Mouse (Mus musculus): ENCODE measurements at regions not wholly inside any gene's neighbourhood (a gene's known extent, or its start where the extent isn't known, plus 50 kb on each side); places are given as distances from the start of the nearest gene placed in this dataset.

DNA sequence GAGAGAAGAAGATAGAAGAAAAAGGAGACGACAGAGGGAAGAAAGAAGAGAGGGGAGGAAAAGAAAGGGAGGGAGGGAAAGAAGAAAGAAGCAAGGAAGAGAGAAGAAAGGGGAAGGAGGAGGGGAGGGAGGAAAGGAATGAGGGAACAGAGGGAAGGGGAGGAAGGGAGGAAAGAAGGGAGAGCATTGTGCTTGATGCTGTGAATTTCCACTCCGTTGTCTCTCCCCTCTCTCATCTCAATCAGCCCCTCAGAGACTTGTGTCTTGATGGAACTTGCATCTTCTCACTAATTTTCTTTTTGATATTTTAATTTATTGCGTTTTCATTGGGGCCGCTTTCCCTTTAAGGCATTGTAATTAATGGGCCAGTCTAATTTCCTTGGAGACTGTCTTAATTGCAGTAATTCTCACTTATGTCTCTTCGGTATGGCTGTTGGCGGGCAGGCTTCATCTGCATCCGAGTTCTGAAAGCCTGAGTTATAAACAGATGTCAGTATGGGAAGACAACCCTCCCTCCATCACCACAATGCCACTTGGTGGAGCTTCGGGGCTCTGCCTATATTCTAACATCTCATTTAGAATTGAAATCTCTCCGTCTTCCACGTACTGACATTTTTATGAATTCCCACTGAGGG, 111.4 kb upstream of the Xylt1 start:
- no peak for DNase-seq

DNA sequence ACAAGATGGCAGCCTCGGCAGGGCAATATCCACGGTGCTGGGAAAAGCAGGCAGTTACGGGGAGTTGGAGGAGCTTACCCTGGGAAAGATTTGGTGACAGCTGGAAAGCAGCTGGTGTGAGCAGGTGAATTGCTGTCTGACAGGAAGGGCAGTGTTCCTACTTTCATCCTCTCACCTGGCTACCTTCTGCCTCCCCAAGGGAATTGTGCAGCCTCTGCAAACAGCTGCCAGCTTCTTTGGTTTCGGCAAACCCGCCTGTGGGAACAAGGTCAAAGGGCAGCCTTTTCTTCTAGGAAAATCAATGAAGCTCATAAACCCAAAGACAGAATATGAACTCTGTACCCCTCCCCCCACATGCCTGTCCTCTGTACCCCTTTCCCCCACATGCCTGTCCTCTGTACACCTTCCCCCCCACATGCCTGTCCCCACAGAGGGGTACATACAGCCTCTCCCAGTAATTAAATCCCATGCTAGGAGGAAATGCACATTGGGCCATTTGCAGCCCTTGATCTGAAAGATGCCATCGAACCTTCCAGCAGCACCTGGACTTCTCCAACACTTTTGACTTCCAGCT, 102.3 kb upstream of the Xylt1 start:
- DNase-seq: no peak

DNA sequence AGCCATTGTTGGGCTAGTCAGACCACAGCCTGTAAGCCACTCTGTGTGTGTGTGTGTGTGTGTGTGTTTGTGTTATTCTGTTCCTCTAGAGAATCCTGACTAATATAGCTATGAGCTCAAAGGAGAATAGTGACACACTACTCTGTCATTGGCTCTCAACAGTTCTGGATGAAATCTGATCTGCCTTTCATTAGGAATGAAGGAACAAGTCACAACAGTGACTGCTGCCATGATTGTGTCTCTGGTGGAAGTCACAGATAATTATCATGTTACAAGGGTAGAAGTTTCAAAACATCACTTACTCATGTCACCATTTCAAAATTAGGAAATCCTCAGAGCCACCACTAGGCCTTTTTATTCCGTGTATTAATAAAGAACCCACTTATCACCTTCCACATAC, 98.6 kb upstream of the Xylt1 start:
- DNase-seq: no peak

DNA sequence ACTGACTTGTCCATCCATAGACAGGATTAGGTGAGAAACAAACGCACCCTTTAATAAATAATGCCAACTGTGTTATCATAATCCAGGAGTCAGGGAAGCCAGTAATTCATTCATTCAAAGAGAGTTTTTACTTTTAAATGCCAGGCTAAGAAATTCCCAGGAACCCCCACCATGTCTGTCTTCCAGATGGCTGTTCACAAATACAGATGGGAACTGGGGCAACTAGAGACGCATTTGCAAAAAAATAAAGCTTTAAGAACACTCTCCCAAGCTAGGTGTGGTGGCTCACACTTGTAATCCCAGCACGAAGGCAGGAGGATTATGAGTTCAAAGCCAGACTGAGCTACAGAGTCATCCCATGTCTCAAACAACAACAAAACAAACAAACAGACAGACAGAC, 95.6 kb upstream of the Xylt1 start:
- DNase-seq: no peak

DNA sequence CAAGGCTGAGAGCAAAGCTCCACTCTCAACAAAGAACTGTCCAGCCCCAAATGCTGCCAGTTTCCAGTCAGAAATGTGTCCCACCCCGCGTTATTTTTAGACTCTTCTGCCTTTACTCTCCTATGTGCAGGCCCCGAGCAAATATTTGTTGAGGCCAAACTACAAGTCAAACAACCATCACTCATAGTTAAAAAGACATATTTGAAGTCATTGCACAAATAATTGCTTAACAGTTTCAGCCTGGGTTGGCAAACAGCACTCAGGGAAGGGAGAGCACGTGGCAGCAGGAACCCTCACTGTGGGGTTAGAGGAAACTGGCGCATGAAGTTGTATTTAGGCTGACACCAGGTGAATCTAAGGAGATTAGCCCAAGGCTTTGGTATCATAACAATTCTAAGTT, 94.8 kb upstream of the Xylt1 start:
- no peak for DNase-seq

DNA sequence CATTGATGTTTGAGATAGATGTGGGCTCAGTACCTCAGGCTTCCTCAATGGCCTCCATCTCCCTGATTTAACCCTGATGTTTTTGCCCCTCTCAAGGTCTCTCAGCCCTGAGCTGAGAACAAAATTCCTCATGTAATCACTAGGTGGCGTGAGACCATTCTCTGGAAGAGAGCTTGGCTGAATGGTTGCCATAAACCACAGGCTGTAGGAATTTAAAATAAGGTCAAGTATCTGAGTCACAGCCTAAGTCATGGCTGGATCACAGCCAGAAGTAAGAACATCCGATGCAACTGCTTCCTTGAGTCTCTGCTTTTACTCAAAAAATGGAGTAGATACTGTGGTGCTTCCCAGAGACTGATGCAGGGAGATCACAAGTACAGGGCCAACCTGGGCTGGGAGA, 77.1 kb upstream of the Xylt1 start:
- no peak for DNase-seq

DNA sequence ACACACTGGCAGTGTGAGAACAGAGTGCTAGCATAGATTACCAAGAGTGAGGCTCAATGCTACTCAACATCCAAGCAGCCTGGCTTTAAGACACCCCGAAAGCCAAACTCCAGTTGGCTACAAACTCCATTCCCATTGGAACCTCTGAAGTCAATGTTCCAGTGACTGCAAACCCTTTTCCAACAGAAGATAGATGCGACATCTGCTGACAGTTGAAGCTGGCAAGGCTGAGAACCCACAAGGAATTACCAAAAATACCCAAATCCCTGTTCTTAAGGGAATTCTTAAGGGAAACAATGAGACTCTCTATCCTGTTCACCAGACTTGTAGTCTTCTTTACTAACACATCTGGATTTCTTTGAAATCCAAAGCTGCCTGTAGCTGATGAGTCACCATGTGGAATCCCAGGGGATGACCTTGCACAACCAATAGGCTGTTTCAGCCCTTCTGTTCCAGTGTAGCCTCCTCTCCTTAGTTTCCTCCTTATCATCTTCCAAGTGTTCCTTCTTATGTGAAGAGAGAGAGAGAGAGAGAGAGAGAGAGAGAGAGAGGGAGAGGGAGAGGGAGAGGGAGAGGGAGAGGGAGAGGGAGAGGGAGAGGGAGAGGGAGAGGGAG, 70.1 kb upstream of the Xylt1 start:
- no peak for DNase-seq

DNA sequence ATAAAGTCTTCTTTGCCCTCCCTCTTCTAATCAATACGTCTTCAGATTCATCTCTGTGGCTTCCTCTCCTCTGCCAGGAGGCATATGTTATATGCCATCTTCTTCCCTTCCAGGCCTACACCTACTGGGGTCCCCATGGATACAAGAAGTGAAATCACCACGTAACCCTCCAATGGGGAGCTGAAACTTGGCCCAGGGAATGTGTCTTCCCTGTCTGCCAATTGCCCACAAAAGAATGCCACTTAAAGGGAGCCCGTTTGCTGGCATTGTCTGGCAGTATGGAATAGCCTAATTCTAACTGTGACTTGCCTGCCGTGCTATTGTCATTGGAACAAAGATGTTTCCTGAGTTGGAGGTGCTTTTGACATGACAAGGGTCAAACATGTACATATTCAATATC, 69.5 kb upstream of the Xylt1 start:
- DNase-seq: no peak

DNA sequence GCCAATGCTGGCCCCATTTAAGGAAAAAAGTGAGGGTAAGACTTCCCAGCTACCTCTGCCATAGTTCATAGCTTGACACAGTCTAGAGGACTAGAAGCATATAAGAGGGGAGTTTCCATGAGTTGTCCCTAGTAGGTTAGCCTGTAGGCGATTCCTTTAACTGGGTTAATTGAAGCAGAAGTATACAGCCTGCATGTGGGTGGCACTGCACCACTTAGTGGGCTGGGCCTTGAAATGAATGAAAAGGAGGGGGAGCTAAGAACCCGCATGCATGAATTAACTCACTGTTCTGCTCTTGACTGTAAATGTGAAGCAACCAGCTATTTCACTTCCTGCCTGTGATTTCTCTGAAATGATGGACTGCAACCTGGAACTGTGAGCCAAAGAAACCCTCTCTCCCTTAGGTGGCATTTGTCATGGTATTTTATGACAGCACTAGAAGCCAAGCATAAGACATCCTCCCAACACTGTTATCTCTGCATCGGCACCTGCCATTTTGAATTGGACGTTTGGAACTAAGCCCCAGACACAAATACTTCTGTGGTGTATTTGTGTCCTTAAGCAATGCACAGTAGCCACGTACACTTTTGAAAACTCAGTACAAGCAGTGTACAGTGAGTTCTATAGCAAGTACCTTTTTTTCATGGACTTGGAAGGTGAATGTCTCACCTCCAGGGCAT, 64.5 kb upstream of the Xylt1 start:
- no peak for DNase-seq

DNA sequence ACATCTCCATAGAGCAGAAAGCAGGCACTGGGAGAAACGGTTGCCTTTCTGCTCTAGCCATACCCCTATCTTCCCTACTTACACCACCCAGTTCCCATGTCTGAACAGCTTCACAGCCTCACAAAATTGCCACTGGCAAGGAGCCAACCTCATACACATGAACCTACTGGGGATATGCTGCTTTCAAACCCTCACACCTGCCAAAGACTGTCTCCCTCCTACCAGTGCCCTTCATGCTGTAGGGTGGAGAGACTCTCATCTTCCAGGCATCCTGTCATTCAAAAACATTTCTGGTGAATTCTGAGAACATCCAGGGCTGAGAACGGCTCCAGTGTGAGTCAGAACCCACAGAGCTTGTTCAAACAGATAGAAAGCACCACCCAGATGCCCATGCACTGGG, 63.4 kb upstream of the Xylt1 start:
- DNase-seq: no peak

DNA sequence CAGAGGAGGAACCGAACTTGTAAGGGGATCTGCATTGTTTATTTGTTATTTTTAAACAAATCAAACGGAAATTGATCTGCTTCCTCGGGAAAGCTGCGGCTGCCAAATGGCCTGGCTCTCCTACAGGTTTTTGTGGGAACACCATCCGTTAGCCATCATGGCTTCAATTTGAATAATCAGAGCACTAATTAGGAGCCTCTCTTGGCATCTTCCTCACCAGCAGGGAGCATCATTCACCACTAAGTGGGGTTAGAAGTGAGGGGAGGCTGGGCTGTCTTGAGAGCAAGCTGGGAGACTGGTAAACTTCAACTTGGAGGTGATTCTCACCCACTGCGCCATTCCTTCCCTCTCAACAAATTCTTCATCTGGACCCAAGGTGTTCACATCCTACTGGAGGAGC, 60.2 kb upstream of the Xylt1 start:
- no peak for DNase-seq

Data from cerebellum, postnatal 36 days (tissue).